Mouse (Mus musculus): ENCODE measurements around the gene Mymk.

Gene Mymk

DNA sequence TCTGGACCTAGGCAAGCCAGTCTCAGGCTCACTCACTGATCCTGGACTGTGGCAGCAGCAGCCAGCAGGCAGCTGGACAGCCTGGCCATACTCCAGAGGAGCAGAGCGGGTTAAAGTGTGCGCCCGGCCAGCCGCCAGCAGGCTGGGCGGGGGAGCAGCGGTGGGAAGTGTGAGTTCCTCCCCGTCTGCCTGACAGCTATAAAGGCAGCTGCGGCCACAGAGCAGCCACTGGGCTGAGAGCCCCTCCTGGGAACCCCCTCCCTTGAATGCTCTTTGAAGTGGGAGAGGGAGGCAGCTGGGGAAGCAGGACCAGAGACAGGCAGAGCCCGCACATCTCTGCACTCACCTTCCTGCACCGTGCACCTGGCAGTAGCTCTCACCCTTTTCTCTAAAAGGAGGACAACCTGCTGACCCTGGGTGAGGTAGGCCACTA lies 7.2 kb upstream of the Mymk start, which contains the start of gene Adamtsl2:
Gene Adamtsl2, plus strand, starts transcription at position 228 of the 433 bp plus-strand sequence.
- peak; percentile 85 for DNase-seq (ENCODE audit: low spot score)

DNA sequence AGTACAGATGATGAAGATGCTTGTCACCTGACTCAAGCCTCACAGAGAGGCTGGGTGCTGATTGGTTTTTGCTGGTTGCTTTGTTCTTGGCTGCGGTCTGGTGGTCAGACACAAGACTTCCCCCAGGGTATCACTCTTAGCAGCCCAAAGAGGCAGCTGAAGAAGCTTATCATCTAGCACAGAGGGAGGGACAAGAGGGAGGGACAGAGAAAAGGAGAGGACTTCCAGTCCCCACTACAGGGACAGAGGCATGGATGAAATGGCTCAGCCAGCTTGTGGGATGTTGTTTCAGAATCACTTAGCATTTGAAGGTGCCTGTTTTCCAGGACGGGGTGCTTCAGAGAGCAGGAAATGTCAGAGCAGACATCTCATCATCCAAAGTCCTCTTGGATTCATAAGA lies 6.3 kb upstream of the Mymk start:
- DNase-seq (ENCODE audit: low spot score): no peak

DNA sequence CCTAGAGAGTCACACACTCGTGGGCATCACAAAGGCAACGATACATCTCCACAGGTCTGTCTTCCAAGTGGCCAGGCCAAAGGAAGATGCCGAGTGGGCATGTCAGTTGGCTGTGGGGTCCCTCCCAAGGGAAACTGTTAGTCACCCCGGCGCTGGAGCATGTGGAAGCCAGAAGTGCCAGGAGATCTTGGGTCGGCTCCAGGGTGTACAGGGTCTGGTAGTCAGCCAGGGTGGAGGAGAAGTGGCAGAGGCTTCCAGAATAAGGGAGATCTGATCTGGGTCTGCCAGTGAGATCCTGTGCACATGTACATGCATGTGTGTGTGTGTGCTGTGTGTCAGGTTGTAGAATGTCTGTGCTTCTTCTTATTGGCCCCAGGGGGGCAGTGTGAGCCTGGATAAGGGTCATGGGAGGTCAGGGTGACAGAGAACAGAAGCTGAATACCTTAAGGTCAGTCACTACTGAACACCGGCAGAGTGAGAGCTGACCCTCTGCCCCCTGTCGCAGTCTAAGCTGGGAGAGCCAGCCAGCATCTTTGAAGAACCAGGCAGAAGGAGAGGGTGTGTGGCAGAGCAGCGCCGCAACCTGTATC lies 5.8 kb upstream of the Mymk start:
- peak; percentile 36 for DNase-seq (ENCODE audit: low spot score)

DNA sequence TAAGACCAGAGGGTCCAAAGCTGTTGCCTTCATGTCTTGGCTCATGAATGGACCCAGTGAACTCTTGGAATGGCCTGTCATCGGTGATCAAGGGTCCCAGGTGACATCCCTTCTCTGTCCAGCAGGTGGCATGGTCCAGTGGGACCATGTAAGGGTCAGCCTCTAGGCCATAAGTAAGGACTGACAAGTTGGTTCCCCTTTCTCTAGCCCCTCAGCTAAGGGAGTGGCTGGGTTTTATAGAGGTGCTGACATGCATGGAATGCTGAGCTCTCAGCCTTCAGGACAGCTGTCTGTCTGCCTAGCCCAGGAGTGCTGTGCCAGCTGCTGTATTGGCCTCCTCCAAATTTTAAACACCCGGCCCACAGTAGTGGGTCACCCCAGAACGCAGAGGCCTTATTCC lies 3.5 kb upstream of the Mymk start:
- peak; percentile 45 for DNase-seq (ENCODE audit: low spot score)

DNA sequence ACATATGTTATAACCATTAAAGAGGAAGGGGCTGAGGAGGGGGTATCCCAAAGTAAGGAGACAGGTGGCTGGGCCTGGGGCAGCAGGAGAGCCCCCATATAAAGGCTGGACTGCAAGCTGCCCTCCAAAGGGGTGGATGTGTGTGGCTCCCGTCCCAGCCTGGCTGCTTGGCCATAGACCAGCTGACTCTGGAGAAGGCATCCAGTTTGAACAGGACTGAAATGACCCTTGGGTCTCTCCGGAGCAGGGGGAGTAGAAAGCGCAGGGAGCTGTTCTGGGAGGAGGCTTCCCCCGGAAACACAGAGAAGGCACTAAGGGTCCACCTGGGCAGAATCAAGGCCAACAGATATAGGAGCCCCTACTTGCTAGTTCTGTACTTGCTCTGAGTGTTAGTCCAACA lies 2.8 kb upstream of the Mymk start:
- no peak for DNase-seq (ENCODE audit: low spot score)

DNA sequence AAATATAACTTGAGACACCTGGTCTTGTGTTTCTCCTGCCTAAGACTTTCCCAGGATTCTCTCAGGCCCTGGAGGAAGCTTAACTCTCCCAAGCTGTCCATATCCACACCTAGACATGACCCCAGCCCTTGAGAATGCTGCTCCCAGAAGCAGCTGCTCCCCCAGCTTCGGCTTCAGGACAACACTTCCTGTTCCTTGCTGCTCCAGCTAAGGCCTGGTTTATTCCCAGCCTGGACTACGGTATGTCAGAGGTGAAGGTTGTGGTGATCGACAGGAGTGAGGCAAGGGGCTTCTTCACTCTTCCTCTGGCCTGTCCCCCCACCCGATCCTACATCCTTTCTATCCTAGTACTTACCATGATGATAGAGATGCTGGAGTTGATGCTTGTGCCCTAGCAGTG lies 1.4 kb upstream of the Mymk start:
- no peak for DNase-seq (ENCODE audit: low spot score)

DNA sequence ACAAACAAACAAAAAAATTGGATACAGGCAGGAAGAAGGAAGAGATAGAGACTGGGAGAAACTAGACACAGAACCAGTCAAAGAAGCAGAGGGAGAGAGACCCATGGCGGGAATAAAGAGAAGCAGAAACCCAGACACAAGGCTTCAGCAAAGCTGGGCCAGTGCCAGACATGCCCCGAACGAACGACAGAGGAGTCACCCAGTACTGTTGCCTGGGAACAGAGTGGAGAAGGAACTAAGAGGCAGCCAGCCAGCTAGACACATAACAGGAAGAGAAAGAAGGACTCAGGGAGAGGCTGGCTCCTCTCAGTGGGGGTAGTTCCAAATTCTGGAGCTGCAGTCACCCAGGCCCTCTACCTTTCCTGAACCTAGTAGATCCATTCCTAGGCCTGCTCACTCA lies 842 bp downstream of the Mymk start:
- peak; percentile 71 for DNase-seq (ENCODE audit: low spot score)

DNA sequence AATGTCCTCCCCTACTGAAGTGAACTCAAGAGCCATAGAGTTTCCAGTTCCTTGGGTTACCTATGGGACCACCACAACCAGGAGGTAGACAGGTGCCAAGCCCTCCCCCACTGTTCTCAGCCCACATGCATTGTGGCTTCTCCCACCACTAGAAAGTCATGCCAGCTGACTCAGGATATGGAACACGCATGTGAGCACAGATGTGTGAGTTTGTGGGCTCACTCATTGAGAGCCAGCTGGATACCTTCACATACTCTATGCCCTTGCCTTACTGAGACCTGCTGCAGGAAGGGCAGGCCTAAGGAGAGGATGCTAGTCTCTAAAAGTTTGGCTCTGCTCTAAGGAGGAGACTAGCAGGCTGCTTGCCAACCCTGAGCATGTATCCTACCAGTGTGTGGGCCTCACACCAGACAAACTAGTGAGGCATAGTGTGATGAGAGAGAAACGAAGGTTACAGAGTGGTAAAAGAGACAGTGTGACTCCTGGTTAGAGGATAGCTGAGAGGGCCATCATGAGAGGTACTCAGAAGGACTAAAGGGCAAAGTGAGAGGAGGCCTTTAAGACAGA lies 1.6 kb downstream of the Mymk start:
- DNase-seq (ENCODE audit: low spot score): no peak

DNA sequence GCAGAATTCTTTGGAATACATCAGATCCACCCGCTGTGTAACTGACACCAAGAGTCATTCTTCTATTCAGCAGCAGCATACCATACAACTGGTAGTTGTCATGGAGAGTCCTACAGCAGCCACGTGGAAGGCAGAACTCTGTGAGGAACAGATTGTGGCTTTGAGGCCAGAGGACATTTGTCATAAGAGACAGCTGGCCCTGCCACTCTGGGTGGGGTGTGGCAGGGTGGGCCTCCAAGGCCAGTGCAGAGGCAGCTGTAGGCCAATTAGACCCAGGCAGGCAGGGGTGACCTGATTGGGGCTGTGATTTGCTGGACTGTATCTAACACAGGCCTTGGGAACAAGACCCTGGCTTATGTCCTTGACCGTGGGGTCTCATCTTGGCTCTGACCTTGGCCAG lies 2.3 kb downstream of the Mymk start:
- no peak for DNase-seq (ENCODE audit: low spot score)

DNA sequence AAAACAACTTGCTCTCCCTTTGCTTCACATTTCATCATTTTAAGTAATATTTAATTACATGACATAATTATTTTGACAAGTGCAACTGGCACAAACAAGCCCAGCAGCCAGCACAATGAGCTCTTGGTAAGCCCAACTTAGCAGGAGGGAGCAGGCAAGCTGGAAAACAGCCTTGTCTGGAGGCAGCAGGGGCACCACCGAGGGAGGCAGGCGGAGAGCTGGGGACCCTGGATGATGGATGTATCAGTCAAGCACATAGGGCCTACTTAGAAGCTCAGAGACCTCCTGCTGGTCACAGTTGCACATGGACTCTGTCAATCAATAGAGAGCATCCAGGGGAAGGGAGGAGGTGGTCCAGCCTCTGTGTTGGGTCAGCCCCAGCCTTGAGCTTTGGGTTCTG lies 4.0 kb downstream of the Mymk start:
- DNase-seq (ENCODE audit: low spot score): no peak

DNA sequence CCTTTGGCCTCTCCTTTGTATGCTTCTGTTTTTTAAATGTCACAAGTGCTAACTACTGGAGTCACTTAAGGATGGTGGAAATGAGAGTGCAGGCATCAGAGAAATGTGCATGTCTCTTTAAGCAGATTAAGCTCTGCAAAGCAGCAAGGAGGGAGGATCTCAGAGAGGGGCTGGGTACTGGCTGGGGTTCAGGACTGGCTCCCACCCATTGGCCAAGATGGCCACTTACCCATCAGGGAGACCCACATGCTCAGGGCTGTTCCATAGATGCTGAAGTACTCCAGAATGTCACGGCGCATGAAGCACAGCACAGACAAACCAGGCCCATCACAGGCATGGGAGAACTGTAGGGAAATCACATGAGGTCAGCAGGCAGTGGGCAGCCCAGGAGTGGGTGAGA lies 4.9 kb downstream of the Mymk start:
- DNase-seq (ENCODE audit: low spot score): no peak

DNA sequence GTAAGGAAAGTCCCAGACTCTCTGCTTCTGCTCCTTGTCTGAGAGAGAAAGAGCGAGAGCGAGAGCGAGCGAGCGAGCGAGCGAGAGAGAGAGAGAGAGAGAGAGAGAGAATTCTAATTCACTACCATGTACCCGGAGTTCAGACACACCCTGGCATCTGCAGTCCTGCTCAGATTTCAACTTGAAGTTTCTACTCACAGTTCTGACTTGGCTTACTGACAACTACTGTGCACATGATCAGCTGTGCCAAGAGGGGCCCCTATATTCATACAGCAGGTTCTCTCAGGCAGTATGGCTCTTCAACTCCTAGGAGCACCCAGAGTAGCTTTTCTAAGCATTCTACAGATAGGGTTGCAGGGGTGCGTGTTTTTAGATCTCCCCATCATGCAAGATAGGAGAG lies 12.8 kb downstream of the Mymk start:
- DNase-seq (ENCODE audit: low spot score): no peak

DNA sequence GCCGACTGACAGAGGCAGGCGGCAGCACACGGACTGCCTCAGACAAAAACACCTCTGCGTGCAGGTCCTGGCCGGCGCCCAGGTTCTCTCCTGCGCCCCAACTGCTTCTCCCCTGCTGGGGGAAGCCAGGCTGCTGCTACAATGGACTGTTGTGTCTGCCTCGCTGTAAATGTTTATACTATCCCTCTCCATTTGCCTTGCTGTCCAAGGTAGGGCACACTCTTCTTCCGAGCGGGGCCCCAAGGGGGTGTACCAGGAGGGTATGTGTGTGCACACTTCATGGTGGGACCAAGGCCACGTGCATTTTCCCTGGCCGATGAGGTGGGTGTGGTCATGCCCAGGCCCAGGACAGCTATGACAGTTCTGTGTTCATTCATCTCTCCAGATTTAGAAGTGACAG lies 13.2 kb downstream of the Mymk start:
- DNase-seq (ENCODE audit: low spot score): no peak

DNA sequence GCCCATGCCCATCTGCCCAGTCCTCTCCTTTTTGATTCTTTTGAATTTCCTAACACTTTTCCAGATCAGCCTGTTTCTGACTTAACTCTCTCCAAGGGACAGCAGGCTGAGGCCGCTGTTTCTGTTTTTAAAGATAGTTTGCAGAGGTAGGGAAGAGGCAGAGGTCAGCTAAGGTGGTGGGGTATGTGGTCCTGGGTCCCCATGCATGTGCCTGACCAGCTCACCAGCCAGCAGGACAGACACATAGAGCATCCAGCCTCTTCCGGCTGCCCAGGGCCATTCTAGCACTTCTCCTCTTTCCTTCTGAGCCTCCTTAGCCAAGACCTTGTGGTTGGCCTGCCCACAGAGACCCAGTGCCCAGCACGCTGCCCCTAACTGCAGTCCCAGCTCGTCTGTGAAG lies 13.7 kb downstream of the Mymk start:
- DNase-seq (ENCODE audit: low spot score): no peak

DNA sequence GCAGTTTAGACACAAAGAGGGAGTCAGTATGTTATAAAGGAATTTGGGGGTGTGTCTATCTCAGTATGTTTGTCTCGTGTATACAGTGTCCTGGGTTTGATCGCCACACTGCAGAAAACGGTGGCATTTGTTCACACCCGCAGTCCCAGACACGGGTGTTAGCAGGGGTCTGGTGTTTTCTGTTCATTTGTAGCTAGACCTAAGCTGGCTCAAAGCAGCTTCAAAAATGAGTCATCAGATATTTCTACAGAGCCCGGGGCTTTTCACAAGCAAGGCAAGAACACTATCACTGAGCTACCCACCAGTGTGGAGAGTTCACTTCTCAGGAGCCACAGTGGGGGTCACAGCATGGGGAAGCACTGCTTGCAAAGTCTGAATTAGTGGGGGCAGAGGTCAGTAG lies 22.6 kb downstream of the Mymk start:
- no peak for DNase-seq (ENCODE audit: low spot score)

DNA sequence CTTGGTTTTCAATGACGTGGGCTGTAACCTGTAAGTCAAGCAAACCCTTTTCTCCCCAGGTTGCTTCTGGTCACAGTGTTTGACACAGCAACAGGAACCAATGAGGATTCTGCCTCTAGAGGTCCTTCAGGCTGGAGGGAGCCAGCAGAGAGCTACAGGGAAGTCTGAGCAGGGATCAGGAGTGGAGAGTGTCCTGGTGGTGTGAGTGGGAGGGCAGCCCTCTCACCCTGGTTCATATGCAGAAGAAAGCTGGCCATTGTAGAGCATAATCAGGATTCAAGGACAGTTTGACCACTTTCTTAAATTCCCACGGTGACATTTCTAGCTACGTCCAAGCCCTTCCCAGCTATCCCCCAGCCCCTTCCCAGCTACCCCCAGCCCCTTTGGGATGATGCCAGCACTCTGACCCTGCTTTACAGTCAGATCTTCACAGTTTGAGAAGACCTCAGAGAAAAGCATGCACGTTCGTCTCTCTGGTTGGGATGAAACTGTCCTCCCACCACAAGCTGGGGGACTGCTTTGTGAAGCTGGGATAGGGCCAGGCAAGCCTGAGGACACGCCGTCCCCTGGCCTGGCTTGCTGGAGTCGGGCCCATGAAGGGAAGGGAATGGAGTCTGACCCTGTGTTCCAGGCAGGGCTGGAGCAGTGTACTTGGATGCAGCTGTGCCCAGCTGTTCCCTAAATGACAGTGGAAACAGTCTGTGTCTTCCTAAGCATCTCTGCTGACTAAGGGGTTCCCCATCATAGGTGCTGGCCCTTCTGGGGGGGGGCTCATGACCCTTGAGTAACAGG lies 25.8 kb downstream of the Mymk start:
- DNase-seq (ENCODE audit: low spot score): no peak

DNA sequence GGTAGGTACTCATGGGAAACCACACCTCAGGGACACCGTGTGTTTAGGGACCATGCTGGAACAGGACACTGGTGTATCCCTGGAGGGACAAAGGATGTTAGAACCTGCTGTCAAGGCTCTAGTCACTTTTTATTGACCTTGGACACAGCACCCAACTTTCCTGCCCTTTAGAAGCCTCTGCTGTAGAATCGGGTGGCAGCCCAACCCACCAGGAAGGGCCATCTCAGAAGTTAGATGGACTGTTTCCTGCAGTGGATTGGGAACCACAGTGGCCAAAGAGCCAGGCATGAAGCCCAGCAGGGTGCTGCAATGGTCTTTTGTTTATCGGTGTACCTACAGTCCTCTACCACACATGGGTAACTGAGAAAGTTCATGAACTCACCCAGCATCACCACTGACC lies 27.3 kb downstream of the Mymk start:
- DNase-seq (ENCODE audit: low spot score): no peak

DNA sequence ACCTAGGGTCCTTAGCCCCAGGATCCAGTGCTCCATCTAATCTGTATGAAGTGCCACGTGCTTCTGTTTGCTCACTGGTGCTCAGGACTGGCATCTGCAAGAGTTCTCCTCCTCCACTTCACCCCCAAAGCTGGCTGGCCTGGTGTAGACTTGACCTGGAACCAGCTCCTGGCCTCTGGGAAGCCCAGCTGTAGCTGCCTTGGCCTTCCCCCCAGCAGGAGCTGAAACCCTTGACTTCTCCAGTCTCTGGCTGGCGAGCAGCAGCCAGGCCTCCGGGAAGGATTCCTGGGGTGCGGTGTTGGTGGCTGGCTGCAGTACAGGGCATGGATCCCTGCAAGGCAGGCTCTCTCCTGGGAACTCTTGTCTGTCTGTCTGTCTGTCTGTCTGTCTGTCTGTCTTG lies 27.8 kb downstream of the Mymk start:
- DNase-seq (ENCODE audit: low spot score): no peak

DNA sequence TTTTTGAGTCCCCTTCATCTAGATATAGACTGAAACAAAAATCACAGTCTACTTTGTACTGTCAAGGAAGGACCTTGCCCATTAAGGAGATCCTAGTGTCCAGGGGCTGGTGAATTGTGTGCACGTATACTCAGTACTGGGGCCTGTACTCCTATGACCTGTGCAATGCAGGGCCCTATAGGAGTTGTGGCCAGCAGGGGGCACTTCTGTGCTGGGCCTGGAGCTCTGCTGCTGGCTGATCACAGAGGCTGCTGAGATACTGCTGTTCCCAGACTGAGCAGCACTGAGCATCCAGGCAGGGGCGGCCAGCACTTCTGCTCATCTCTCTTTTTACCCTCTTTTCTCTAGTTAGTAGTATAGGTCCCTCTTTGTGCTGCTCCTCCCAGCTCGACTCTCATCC lies 28.5 kb downstream of the Mymk start:
- peak; percentile 82 for DNase-seq (ENCODE audit: low spot score)

DNA sequence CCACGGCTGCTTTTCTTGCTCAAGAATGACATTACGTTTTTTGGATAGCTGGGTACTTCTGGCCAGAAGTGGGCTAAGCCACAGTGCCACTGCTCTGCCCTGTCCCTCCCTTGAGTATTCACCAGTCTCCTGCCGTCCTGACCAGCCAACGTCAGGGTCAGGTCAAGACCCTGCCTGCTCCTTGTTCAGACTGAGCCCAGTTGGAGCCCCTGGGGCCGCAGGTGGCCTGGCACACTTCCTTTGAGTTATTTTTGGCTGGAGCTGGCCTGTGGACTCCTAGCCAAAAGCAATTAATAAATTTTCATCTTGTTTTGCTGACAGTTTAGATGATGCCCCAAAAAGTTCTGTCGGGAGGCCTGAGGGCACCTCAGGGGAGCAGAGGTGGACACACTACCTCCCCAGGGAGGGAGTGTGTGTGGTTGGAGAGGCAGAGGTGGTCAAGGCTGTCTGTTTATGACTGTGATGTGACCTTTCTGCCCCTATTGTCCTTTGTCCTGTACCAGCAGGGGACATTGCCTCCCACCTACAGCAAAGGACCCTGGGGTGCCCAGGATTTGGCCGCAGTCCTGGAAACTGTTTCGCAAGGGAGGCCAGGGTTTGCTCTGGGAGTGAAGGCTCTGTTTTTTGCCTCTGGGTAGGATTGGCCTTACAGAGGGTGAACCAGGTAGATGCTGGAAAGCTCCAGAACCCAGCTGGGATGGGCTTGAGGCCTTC lies 29.7 kb downstream of the Mymk start:
- DNase-seq (ENCODE audit: low spot score): no peak

DNA sequence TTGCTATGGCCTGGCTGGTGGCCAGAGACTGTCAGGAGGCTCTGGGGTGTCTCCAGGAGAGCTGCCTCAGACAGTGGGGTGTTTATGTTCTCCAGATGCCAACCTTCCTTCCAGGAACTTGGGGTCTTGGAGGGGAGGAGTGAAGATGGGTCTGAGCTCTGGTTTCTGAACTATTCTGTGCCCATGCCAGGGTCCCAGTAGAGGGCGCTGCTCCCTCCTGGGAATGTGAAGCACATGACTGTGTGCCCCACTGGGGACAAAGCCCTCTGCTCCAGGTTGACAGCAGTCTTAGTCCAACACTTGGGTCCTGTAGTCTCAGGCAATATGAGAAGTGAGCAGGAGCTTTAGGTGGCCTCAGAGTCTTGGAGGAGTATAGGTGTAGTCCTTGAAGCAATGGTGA lies 32.7 kb downstream of the Mymk start:
- peak; percentile 59 for DNase-seq (ENCODE audit: low spot score)

DNA sequence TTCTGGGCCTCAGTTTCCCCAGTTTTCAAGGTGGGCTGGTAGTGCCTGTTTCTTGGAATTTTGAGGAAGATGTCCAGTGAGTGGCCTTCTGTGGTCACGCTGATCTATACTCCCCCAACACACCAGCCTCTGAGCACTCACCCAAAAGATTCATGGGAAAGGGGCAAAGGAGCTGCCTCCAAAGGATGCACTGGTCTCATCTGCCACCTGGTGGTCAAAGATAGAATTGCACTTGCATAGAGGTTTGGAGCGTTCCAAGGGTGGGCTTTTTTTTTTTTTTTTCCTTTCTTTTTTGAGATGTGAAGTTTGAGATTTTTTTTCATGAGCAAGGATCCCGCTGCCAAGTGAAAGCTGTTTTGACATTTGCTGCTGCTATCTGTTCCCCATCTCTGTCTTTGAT lies 33.4 kb downstream of the Mymk start:
- peak; percentile 82 for DNase-seq (ENCODE audit: low spot score)

DNA sequence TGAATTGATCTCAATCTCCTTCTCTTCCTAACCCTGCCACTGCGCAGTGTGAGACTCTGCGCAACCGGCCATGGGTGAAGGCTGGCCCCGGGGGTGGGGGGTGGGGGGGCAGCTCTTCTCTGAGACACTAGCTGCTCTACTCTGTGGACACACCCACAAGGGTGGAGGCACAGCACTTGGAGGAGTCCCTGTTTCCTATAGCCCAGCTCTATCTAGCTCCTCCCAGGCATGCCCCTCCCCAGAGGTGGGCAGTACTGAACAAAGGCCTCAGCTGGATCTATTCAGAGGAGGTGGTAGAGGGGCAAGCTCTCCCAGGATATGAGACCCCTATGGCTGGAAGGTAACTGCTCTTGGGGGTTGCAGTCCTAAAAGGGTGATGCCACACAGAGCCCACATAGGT lies 35.0 kb downstream of the Mymk start:
- DNase-seq (ENCODE audit: low spot score): no peak

Data from MN1 (cell line).